Mouse (Mus musculus): ENCODE measurements around the gene Cacna2d4.

- TF ChIP-seq CTCF (IDR thresholded peaks at IDR 0.05; ENCODE audit: low read depth) (no peak), EP300 (IDR thresholded peaks at IDR 0.05; ENCODE audit: low read depth) (no peak)
Observed at GRCm38 (mm10) chr6:119227001-119227400, 9.3 kb upstream of the Cacna2d4 start.

Data from liver, embryonic 14.5 days (tissue).